Mouse (Mus musculus) right cerebral cortex, adult 2 months (tissue): ENCODE data around the gene Hist1h1a.

Experiments
- DNase-seq, 2 experiments: peaks; one replicate each; pipeline ENCODE4 v3.0.0; 2021 to 2022; ENCODE audit warnings: low spot score in 2 of 2

Hist1h1a gene

GRCm38 (mm10) chr13:23743963-23744362 lies 19.5 kb upstream of the Hist1h1a start:
- DNase-seq, result no peak

GRCm38 (mm10) chr13:23744421-23745380 lies 18.8 kb upstream of the Hist1h1a start:
- DNase-seq, result no peak

GRCm38 (mm10) chr13:23745381-23746161 lies 17.9 kb upstream of the Hist1h1a start, which contains the start of gene Hist1h3c:
Hist1h3c (minus strand) TSS chr13:23745602.
- DNase-seq, result peak; percentile 92 to 93

- DNase-seq, result peak; percentile 72 to 80
These were observed 17.0 kb upstream of the Hist1h1a start, which contains the start of gene Hist1h2bb for GRCm38 (mm10) chr13:23746201-23747080. Hist1h2bb (plus strand) TSS chr13:23746734.

- DNase-seq, result no peak
These were observed 16.2 kb upstream of the Hist1h1a start for GRCm38 (mm10) chr13:23747081-23747891.

- DNase-seq, result no peak
These were observed 15.6 kb upstream of the Hist1h1a start for GRCm38 (mm10) chr13:23747892-23748288.

- no peak for DNase-seq
These were observed 13.8 kb upstream of the Hist1h1a start for GRCm38 (mm10) chr13:23749563-23750121.

- peak; percentile 47 to 60 for DNase-seq
These were observed 12.5 kb upstream of the Hist1h1a start, which contains the start of gene Hist1h2ab for GRCm38 (mm10) chr13:23750839-23751477. Hist1h2ab (plus strand) TSS chr13:23751126.

GRCm38 (mm10) chr13:23751478-23751956 lies 11.9 kb upstream of the Hist1h1a start:
- no peak for DNase-seq

GRCm38 (mm10) chr13:23752067-23752741 lies 11.3 kb upstream of the Hist1h1a start, which contains the start of gene Hist1h3b:
Hist1h3b (plus strand) TSS chr13:23752267.
- peak; percentile 98 for DNase-seq

- DNase-seq, result no peak
These were observed 10.7 kb upstream of the Hist1h1a start for GRCm38 (mm10) chr13:23752742-23753172.

GRCm38 (mm10) chr13:23753314-23754078 lies 10.0 kb upstream of the Hist1h1a start:
- no peak for DNase-seq

- no peak for DNase-seq
These were observed 8.5 kb upstream of the Hist1h1a start for GRCm38 (mm10) chr13:23755000-23755399.

GRCm38 (mm10) chr13:23756790-23757189 lies 6.7 kb upstream of the Hist1h1a start, which contains the start of gene Hist1h4b:
Hist1h4b (plus strand) TSS chr13:23757013.
- DNase-seq, result peak; percentile 92 to 97

GRCm38 (mm10) chr13:23757211-23757773 lies 6.2 kb upstream of the Hist1h1a start:
- DNase-seq, result no peak

GRCm38 (mm10) chr13:23757921-23758320 lies 5.5 kb upstream of the Hist1h1a start:
- DNase-seq, result no peak

GRCm38 (mm10) chr13:23759251-23759771 lies 4.2 kb upstream of the Hist1h1a start:
- DNase-seq, result no peak
